Mouse (Mus musculus): Measurements from ENCODE around the gene Arcn1.

Arcn1 gene

DNA sequence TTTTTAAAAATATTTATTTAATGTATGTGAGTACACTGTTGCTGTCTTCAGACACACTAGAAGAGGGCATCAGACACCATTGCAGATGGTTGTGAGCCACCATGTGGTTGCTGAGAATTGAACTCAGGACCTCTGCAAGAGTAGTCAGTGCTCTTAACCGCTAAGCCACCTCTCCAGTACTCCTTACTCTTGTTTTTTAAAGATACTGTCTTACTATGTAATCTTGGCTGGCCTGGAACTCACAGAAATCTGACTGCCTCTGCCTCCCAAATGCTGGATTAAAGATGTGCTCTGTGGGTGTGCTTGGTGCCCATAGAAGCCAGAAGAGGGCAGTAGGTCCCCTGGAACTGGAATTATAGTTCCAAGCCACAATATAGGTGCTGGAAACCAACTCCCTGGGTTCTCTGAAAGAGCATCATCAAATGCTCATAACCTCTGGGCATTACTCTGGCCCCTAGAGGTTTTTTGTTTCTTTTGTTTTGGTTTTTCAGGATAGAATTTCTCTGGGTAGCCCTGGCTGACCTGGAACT, 26.9 kb downstream of the Arcn1 start:
- DNase-seq = no peak

DNA sequence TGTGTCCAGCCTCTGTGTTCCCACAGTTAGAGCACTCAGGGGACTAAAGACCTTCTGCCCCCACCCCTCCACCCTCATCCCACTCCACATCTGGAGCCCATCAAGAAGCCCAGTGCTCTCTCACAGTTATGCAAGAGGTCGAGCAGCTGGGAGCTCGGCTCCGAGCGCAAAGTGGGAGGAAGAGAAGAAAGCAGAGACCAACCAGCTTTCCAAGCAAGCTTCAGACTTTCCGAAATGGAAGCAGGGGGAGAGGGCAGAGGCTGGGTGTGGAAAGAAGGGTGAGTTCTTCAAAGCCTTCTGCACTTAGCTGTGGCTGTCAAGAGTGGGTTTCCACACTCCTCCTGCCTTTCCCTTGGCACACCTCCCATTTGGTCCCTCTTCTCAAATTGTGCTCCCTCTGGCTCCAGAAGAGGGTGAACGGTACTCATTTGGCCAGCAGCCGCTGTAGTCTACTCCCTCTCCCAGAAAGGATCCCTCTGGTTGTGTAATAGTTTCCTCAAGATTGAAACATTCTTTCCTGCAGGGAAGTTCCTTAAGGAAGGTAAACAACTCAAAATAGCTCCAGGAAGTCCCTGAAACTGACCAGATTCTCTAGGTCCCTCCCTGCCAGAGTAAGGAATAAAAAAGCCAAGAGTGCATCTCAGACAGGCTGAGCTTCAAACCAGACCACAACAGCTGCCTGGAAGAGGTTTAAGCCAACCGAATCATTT, 30.2 kb downstream of the Arcn1 start:
- peak; percentile 68 to 76 for DNase-seq

DNA sequence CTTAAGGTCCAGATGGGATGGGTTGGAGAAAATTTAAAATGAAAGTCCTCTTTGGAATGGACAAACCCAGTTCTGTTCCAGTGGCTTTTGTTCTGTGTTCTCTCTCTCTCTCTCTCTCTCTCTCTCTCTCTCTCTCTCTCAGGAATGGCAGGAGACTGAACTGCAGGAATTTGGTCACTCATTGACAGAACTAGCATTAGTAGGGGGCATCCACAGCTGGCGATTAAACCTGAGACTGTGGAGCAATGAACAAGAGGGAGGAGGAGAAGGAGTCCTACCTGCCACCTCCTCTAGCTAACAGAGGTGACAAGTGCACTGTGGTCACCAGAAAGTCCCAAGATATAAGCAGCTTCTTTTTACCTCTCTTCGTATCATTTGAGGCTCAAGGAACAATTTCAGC, 31.3 kb downstream of the Arcn1 start:
- DNase-seq = no peak

DNA sequence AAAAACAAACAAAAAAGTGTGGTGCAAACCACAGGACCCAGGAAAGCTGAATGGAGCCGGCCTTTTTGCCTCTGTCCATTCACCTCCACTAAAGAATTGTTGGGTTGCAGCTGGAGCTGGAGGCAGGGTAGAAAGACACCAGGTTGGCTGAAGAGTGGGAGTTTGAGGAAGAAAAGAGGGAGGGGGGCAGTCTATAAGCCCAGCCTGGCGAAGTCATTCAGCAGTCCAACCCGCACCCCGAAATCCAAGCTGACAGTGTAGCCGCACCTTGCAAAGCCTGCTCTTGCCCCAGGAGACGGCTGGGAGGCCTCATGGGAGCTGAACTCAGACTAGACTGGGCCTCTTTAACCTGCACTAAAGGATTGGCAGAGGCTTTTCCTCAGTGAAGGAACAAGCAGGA, 31.8 kb downstream of the Arcn1 start:
- DNase-seq = no peak

DNA sequence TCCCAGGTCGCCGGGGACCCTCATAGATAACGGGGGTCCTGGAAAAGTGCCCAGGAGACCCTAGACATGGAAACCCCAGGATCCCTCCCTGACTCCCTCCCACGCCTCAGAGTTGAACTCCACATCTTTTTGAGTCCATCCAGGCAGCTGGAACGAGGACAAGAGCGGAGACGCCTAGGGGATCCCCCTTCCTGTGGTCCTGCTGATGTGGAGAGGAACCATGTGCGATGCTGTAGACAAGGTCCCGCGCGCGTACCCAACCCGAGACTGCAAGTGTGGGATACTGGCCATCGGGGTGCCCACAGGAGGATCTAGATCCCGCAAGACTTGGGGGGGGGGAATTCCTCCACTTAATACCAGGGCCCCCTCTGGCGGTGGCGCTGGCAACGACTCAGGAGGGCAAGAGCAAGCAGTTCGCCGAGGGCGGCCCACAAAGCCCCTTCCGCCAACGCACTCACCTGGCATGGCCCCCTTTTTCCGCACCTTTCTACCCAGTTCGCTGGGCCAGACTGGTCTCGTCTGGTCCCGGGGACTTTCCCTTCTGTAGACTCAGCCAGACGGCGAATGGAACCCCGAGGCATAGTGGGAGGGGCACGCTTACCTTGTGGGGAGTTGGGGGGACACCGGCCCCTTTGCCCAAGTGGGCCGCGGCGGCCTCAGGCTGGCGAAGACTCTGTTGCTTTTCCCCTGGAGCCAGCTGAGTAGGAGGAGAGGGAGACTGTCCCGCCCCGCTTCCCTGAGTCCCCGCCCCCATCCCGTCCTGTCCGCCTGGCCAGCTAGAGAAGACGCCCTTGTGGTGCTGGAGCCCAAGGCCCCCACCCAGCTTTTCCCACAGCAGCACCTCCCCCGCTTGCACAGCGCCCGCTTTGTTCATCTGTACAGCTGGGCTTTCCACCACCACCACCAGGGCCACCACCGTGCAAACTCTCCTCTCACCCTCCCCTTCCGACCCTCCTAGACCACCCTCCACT, 32.8 kb downstream of the Arcn1 start, which contains the start of gene Phldb1:
TSS of gene Phldb1 (minus strand) at position 675 of the 971 bp plus-strand sequence.
- DNase-seq = peak; percentile 75 to 84

DNA sequence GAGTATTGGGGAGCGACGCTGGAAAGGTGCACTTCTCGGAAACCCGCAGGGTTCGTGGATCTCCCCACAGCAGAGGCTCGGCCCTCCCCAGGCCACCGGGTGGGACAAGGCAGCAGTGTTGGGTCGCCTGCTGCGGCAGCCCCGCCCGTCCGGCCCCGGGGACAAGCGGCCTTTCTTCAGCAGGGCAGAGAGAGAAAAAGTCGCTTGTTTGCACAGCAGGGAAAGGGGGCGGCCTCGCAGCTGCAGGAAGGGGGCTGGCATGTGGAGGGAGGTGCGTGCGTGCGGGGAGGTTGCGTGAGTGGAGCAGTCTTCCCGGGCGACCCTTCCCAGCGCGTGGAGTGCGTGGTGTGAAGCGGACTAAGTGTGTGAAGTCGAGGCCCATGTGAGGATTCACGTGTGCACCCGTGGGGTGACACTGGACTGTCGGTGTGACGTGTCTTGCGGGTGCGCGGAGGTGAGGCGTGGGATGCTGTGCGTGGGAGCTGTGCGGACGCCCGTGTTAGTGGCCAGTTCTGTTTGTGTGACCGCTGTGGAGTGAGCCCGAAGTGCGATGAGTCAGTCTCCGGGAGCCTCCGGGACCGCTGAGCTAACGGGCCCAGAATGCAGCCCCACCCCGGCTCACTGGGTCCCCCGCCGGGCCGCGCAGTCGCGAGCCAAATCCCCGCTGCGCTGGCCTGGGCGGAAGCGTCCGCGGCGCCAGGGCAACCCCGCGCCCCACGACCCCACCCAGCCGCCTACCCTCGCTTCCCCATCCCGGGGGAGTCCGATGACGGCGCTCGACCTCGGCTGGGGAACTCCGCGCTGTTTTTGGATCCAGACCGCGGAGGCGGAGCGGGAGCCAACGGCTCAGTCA, 33.7 kb downstream of the Arcn1 start:
- DNase-seq = peak; percentile 75 to 82

DNA sequence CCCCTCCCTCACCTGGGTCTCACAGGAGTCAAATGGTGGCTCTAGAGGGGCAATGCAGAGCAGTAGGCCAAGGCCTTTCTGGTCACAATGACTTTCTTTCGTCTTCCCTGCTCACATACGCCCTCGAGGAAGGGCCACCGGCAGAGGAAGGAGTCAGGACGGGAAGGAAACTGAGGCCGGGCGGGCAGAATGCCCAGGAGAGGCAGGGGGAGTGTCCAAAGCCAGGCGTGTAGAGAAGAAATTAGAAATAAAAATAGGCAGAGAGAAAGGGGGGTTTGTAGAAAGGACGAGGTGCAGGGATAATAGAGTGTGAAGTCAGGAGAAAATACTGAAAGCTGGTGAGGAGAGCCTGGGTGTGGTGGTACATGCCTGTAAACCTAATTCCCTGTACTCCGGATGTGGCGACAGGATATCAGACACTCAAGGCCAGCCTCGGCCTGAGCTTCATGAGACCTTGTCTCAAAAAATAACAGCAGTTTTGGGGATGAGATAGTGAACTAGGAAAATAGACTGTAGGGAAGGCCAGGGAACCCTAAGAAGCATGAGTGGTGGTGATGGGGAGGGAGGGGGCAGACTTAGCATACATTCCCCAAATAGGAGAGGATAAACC, 34.6 kb downstream of the Arcn1 start:
- DNase-seq = peak; percentile 50 to 57

DNA sequence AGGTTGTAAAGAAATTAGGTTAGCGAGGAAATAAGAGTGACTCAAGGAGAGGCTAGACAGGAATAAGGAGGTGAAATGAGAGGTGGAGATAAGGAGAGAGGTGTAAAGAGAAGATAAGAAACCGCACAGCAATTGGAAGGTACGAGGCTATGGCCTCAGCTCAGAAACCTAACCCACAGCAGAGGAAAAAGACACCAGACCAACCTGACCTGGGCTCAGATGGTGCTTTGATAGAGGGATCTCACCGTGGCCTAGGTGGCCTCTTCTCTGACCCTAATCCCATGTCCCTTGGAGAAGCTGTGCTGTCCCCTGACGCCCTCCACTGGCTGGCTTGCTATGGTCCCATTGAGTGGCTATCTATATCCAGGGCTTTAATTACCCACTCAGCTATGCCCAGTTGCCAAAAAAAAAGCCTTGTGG, 35.5 kb downstream of the Arcn1 start:
- no peak for DNase-seq

DNA sequence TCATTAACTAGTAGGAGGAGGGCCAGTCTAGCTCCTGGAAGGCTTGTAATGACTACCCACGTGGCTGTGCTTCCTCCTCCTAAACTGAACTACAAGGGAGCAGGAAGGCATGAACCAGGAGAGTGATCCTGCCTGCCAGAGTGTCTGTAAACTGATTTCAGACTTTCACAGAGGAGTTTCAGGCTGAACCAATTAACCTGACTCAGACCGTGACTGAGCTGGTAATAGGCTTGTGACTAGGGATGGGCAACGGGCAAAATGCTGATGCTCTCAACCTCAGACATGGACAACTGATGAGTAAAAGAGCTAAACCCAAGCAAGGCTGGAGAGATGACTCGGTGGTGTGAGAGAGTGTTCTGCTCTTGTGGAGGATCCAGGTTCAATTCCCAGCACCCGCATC, 40.2 kb downstream of the Arcn1 start:
- DNase-seq = no peak

DNA sequence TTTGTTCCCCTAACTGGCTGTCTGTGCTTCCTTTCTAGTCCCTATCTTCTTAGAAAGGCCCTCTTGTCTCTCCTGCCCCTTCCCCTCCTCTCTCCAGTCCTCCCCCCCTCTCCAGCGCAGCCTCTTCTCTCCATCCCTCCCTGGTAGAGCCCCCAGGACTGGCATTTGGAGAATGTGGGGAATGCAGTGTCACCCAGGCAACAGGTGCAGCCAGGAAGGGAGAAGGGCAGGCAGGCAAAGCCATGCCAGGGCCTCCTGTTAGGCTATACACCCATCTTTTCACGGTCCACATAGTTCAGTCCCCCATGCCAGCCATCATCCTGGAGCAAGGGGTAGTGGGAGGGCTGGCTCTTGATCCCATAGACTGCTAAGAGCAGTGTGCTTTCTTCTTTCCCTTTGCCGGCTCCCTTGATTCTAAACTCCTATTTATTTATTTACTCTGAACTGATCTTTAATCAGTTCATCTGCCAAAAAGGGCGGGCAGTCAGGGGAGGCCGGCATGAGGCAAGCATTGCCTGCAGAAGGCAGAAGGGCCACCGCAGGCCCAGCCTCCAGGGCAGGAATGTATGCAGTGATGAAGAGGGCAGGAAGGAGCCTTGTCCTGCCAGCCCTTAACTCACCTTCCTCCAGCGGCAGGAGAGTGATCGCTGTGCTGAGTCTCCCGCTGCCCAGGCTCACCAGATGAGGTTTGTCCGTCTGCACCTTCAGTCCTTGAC, 41.1 kb downstream of the Arcn1 start:
- no peak for DNase-seq

DNA sequence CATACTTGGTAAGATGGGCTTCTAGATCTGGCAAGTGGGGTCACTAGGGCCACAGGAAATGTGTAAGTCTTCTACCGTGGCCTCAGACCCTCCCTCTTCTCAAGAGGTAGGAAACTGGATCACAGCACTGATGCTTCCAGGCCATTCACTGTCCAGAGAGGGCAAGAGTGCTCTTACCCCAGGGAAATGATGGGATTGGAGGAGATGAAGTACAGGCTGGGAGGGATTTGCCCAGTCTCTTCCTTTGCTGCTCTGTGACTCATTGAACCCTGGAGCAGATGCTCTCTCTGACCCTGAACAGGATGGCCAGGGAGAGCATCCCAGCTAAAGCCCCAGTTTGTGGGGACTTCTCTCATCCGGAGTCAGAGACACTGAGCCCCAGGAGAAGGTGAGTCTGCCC, 43.0 kb downstream of the Arcn1 start:
- DNase-seq = no peak

DNA sequence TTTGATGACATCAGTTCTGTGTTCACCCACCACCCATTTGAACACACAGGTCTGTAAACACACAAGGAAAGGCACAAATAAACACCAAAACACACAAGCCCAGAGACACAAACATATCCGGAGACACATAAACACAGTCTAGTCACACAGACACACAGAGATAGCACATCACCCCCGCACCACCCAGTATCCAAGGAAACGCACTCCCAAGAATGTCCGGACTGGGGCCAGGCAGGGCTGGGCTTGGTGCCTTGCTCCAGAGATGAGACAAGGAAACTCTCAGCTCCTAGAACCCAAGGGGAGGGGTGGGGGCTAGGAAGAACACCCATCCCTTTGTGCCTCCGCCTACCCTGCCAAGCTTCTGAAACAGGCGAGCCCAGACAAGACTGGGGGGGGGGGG, 43.4 kb downstream of the Arcn1 start:
- DNase-seq = peak; percentile 79 to 89

DNA sequence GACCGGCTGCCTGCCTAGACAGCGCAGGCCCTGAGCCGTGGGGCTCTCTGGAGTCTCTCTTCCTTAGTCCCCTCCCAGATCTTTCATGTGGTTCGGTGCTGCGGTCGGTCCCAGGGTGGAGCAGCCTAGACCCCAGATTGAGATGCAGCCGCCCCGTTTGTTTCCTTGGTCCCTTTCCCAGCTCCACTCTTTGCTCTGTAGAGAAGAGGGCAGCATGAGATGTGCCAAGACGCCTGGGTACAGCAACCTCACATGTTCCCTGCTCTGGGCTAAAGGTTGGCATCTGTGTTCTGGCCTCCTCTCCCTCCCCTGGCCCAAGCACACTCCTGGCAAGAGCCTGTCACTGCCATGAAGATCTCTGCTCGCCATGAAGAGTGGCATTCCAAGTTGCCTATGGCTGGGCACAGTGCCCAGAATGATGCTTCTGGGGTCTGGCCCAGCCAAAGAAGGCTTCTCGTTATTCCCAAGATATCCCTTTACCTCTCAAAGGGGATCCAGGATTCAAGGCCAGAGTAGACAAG, 44.1 kb downstream of the Arcn1 start:
- DNase-seq = no peak

DNA sequence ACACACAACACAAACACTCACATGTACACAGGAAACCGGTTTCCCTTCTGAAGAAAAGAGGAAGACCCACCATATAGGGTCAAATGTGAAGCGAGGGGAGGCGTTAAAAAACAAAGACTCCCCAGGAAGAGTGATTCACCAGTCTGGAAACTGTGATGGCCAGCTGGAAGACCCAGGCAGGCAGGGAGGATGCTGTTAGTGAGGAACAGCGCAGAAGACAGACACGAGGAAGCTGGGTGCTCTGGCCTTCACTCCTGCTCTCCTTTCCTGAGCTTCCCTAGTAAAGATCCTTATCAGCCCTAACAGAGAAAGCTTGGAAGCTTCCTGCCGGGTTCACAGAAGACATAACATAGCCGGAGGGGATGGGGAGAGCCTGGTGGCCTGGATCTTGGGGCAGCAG, 44.6 kb downstream of the Arcn1 start:
- DNase-seq = no peak

DNA sequence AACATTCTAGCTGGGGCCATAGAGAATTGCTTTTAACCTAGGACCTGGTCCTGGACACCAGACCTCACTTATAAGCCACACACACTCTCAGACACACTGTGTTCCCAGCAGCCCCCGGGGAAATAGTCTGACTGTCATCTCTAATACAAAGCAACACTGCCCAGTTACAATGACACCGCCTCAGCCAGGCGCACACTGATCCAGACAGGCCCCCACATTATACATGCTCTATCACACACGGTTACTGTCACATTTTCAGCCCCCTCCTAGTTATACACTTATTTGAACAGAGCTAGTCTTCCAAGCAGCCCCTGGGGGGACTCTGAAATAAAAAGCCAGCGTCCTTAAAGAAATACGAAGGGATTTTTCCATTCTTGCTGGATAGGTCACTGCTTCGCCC, 45.1 kb downstream of the Arcn1 start:
- DNase-seq = no peak

DNA sequence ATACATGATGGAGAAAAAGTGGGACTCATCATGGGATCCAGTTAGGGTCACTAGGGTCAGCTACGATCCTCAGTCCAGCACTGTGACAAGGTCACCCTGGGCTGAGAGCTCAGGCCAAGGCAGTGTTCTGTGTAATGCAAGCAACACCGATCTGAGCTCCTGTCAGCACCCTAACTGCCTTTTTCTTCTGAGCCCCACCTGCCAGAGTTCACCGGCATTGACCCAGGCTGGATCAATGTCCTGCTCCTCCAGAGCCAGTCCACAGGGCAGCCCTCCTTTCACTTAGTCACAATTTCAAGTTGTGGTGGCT, 45.8 kb downstream of the Arcn1 start:
- no peak for DNase-seq

DNA sequence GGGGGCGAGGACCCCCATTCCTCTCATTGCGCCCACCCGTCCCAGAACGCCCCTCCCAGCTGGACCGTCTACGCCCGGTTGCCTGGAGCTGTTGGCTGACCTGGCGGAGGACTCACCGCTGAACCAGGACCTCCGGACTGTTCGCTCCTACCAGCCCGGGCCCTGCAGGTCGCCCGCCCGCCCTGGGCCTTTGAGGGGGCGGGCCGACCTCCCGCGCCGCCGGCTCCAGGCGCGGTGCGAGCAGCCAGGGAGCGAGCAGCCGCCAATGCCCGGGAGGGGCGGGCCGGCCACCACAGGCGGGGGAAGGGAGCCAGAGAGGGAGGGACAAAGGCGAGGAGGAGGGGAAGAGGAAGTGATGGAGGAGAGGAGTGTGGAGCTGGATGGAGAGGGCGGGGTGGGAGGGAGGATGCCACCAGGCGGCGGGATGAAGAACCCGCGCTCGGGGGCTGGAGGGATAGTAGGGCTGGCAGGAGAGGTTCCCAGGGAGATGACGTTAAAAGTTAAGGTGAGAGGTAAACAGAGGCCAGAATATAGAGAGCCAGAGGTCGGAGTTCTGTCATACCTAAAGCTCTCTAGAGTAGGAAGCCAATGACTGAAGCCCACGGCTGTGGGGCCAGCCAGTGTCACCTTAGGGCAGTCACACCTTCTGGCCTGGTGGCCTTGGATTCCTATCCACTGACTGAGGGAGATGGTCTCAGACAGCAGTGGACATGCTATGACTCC, 46.3 kb downstream of the Arcn1 start:
- DNase-seq = peak; percentile 92 to 95

DNA sequence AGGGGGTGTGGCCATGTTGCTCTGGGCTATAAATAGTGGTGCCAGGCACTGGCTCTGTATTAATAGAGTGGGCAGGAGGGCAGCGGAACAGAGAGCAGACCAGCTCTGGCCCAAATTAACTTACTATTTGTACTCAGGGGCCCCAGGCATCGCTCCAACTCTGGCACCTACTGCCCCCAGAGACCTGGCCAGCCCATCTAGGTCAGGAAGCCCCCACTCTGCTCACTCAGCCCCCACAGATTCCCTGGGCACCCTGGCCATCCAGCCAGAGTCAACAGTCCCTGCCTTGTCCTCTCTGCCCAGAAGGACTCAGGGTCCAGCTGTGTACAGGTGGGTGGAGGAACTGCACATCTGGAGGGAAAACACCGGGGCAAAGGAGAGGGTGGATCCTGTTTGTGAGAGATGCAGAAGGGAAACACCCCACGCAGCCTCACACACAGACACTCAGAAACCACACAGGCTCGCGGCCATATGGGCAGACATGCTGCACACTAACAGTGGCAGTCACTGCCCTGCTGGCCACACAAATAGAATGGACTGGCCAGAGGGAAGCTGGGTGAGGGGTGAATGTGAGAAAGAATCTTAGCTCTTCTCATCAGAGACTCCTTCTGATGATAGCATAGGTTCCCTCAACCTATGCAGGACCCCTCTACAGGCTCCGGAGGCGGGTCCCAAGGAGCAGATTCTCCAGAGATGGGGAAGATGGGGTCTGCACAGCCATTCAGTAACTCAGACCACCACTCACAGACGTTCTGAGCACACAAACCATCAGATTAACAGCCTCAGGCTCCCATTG, 47.1 kb downstream of the Arcn1 start:
- DNase-seq = no peak

DNA sequence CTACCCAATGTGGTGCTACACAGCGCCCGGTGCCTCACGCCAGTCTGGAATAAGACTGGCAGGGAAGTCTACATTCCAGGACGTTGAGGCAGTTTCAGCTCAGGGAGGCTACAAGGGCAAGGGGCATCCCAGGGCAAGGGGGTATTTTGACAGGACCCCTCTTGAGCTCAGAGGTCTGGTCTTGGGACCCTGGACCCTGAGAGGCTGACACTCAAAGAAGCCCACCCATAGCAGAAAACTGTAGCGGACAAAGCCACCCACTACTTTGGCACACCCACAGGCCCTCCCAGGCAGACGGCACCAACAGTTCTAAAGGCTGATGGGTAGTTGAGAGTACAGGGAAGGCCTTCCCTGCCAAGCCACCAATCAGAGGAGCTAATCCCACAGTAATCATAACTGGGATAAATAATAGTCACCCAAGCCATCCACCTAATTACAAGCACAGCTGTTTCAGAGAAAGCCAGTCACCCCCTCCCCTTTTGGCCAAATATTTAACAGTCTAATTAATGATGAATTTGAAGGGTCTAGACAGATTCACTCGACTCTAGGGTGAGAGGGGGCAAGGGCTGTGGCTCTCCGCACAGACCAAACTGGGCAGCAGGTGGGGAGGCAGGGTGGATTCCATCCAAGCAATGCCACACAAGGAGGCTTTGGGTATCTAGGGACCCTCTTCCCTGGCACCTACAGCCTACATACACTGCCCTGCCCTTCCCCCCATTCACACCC, 47.9 kb downstream of the Arcn1 start:
- DNase-seq = no peak

Data from lung, adult 18-20 months (tissue).